13 mouse cellular contexts compared by ENCODE assay signal in the genomic region with DNA sequence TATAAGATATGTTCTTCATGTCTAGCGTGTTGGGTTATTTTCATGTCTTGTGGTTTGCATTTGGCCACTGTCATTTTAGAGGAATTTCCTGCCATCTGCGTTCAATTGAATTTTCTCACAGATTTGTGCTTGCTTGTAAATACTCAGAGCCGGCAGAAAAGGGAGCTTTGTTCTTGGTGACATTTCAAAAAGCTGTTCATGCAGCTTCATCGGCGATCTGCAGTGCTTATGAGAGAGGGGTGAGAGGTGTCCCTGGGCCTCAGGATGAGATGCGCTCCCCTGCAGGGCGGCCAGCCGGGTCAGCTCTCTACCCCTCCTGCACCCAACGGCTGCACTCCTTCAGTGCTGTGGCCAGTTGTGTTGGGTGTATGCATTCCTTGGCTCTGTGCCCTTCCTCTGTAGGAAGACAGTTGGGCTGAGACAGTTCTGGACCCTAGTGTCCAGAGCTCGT.
A peak's percentile ranks its signal among the peaks of the same experiment; 100 is the strongest.
DNase-seq lines count a peak whose midpoint lies in the region.
"Had no signal": no experiment of that assay in that cellular context is flagged by ENCODE, and none has a peak within 500 bp of the region (broad histone marks: within the 10 kb centered on the region; RNA-seq: fewer than 3 reads in every experiment).

No protein-coding gene starts in this region.

- no peaks in the 10 kb centered on the region for H3K36me3 ChIP-seq in embryonic facial prominence, embryonic 10.5 days (replicated peaks)
- H3K36me3 ChIP-seq in limb, embryonic 10.5 days = no peaks in the 10 kb centered on the region
- H3K36me3 ChIP-seq: neural tube, embryonic 12.5 days had no signal

- H3K4me3 ChIP-seq in embryonic facial prominence, embryonic 10.5 days = no peak overlapping the region
- no peak overlapping the region for H3K4me3 ChIP-seq in limb, embryonic 10.5 days
- H3K4me3 ChIP-seq: neural tube, embryonic 12.5 days had no signal

- DNase-seq in embryo, embryonic 11 days = peak; percentile 34
- DNase-seq in embryo, embryonic 10 days (ENCODE audit: low spot score) = no peak
- peak; percentile 48 to 62 for DNase-seq in kidney, postnatal 4 days
- no peak for DNase-seq in kidney, adult 9 months
- peak; percentile 27 for DNase-seq in embryonic facial prominence, embryonic 10.5 days (ENCODE audit: low spot score)
- no peak for DNase-seq in limb, embryonic 10.5 days (ENCODE audit: low spot score)
- no peak for DNase-seq in urinary bladder, postnatal 14 days (ENCODE audit: low spot score)
- no peak for DNase-seq in right cerebral cortex, postnatal 4 days
- DNase-seq: gastrocnemius, postnatal 25 days; spleen, adult 18-20 months had no signal

- H3K4me1 ChIP-seq in embryonic facial prominence, embryonic 10.5 days = peaks cover 47% of the 10 kb centered on the region
- H3K4me1 ChIP-seq in limb, embryonic 10.5 days = peaks cover 58% of the 10 kb centered on the region
- H3K4me1 ChIP-seq: neural tube, embryonic 12.5 days had no signal

- no peaks in the 10 kb centered on the region for H3K9me3 ChIP-seq in embryonic facial prominence, embryonic 10.5 days
- no peaks in the 10 kb centered on the region for H3K9me3 ChIP-seq in limb, embryonic 10.5 days (replicated peaks)
- H3K9me3 ChIP-seq: neural tube, embryonic 12.5 days had no signal

- 0 out of 2 replicates have a peak, but pooled peaks cover 11% of the 10 kb centered on the region for H3K27me3 ChIP-seq in embryonic facial prominence, embryonic 10.5 days (replicated peaks; ENCODE audit: low read depth, poor library complexity, severe bottlenecking)
- peaks cover 25% of the 10 kb centered on the region for H3K27me3 ChIP-seq in limb, embryonic 10.5 days (ENCODE audit: low read depth, poor library complexity, severe bottlenecking)
- H3K27me3 ChIP-seq: neural tube, embryonic 12.5 days; Patski had no signal

- H3K27ac ChIP-seq in embryonic facial prominence, embryonic 10.5 days (replicated peaks) = peak overlapping the region; percentile 76
- peak overlapping the region; percentile 77 for H3K27ac ChIP-seq in limb, embryonic 10.5 days
- H3K27ac ChIP-seq: macrophage; neural tube, embryonic 12.5 days had no signal

- WGBS in embryonic facial prominence, embryonic 10.5 days = 50% methylated on average over 10 of the region's 10 CpGs
- 52% methylated on average over 10 of the region's 10 CpGs for WGBS in limb, embryonic 10.5 days

Comparison
In these comparisons a context has a peak if more than half of its experiments do, and no peak if none do; other contexts are left out.
1. DNase-seq: peak in embryo, embryonic 11 days (single experiment), kidney, postnatal 4 days (2 of 2) and embryonic facial prominence, embryonic 10.5 days (single experiment); none in embryo, embryonic 10 days (single experiment), kidney, adult 9 months (single experiment), limb, embryonic 10.5 days (single experiment), urinary bladder, postnatal 14 days (single experiment) and right cerebral cortex, postnatal 4 days (single experiment).